Mouse (Mus musculus) heart, postnatal 25 days (tissue): ENCODE data around the gene Ppfibp1. TPM values are rescaled to one million over a fixed set of nuclear protein-coding genes. Genes with fewer than 3 reads are reported as not detected.

Source experiments
- DNase-seq: peaks from one replicate; pipeline ENCODE4 v3.0.0; 2022; ENCODE audit warnings: low spot score
- intact Hi-C: fragments of 180-260 bp; cut with DNase I; formaldehyde crosslinking; loops from one replicate; pipeline ENCODE4 v1.15.1; 2025
- total RNA-seq, 2 experiments: library from RNA; stranded (reverse); gene quantifications; 2 replicates each; pipeline ENCODE4 v1.2.3; 2021

The Ppfibp1 gene
- total RNA-seq, 2 experiments from 2014 or later, result 82.4 to 107 TPM

GRCm38 (mm10) chr6:146909725-146910489, 21.6 kb downstream of the Ppfibp1 start:
- intact Hi-C loops, result no loop called here
- no peak for DNase-seq

- intact Hi-C loops, result no loop called here
- no peak for DNase-seq
Measured at GRCm38 (mm10) chr6:146910801-146911200, 22.5 kb downstream of the Ppfibp1 start.

- intact Hi-C loops, result no loop called here
- no peak for DNase-seq
Measured at GRCm38 (mm10) chr6:146912835-146913488, 24.7 kb downstream of the Ppfibp1 start.

DNA sequence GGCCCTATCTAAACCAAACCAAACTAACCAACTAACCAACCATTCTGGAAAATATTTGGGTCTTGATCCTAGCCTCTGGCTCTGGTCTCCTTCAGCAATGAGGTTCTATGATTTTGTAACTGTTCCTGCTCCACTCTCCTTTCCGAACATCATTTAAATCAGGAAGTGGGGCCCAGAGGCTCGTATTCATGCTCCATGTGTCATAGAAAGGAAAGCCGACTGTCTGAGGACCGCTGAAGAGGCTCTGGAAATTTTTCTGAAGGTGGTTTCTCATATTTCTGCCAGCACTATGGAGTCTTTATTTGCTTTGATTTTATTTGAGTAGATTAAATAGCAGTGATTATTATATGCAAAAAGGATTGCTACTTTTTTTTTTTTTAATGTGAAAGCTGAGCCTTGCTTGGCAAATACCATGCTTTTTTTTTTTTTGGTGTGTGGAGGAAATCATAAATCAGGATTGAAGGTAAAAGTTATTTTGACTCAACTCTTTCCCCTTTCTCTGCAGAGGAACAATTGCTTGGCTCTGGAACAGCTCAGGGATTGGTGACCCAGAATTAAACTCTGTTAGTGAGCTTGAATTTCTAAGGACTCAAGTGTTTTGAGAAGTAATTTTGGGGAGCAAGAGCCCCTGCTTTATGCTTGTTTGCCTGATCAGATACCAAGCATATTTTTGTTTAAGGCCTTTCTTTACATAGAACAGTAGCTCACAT, 25.4 kb downstream of the Ppfibp1 start:
- intact Hi-C loops, result no loop called here
- no peak for DNase-seq

DNA sequence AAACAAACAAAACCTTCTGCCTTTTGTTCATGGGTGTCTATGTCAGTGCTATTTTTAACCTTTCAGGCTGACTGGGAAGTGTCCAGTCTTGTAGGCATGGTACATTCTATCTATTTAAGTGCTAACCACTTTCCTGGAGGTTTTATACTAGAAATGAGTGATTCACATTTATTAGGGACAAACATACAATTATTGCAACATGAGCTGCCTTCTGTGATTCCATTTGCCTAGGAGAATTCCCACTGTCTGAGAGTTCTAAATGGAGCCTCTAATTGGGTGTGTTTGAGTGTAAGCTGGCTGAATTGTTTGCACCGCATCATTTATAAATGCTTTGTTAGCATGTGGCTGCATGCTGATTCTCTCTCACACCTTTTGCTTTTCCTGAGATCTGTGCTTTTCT, 27.5 kb downstream of the Ppfibp1 start:
- DNase-seq, result no peak
- intact Hi-C loops, result no loop called here

DNA sequence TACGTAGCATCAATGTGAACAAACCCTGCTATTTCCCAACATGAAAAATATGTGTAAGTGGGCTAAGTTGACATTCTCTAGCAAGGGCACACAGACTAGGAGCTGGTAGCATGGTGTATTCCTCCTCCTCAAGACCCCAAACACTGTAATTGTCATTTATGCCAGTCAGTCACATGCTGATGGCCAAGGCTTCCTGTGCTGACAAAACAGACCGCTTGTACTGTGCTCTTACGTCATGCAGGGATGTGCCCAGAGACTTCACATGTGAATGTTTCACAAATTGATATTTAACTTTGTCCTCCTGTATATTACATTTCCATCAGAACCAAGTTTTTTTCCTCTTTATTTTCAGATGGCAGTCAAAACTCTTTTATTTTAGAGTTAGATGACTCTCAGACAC, 29.1 kb downstream of the Ppfibp1 start:
- no peak for DNase-seq
- intact Hi-C loops, result no loop called here

GRCm38 (mm10) chr6:146918341-146918740, 30.1 kb downstream of the Ppfibp1 start:
- no peak for DNase-seq
- intact Hi-C loops, result no loop called here

GRCm38 (mm10) chr6:146926415-146926980, 38.2 kb downstream of the Ppfibp1 start:
- DNase-seq, result no peak
- intact Hi-C loops, result no loop called here

DNA sequence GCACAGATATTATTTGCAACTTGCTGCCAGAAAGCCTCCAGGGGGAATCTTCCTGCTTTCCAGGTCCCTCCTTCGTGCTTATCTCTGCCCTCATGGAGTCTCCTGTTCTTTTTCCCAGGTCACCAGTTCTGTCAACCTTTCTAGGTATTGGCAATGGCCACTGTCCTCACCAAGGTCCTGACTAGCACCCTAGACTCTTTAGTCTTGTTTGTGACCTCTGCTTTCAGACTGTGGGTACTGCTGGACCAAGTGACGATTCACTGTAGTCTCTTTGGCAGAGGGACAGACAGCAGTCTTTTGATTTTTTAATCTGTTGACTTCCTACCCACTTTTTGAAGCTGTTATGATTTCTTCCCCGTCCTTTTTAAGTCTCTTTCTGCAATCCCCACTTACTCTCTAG, 39.8 kb downstream of the Ppfibp1 start:
- no peak for DNase-seq
- intact Hi-C loops, result no loop called here

GRCm38 (mm10) chr6:146929031-146929430, 40.7 kb downstream of the Ppfibp1 start:
- intact Hi-C loops, result no loop called here
- no peak for DNase-seq

GRCm38 (mm10) chr6:146933123-146933522, 44.8 kb downstream of the Ppfibp1 start:
- no peak for DNase-seq
- intact Hi-C loops, result loop anchor here (5.0 kb wide), 1 partner anchor 46 kb away; the partner anchor contains the start of gene Ppfibp1

DNA sequence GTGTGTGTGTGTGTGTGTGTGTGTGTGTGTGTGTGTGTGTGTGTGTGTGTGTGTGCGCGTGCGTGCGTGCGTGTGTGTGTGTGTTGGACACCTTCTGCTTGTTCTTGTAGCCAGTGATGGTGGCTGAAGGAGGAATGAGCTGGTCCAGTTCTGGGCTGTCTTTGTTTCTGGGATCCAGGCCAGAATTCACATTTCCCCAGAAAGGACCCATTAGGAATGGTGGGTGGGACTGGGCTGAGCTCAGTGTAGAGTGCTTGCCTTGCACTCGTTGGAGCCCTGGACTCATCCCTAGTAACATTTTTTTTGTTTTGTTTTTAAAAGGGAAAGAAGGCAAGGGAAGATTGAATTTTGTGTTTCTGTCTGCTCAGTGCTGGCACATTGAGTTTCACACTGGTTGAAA, 47.7 kb downstream of the Ppfibp1 start:
- intact Hi-C loops, result no loop called here
- no peak for DNase-seq

DNA sequence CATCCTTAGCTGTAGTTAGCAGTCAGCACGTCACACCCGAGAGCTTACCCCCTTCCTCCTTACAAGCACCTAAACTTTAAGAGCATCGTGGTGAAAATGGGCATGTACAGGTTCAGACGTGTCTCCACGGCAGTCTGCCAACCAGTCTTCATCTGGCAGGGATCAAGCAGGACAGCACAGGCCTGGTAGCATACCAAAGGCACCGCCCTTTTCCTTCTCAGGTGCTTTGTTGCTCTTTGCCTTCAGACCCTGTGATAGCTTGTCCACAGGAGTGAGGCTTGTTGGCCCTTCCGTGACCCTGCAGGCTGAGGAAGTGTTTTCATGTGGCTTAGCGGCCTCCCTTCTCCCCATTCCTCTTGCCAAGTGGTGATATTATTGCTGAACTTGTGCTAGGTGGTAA, 50.7 kb downstream of the Ppfibp1 start:
- no peak for DNase-seq
- intact Hi-C loops, result no loop called here

GRCm38 (mm10) chr6:146941505-146942275, 53.4 kb downstream of the Ppfibp1 start:
- intact Hi-C loops, result no loop called here
- no peak for DNase-seq

DNA sequence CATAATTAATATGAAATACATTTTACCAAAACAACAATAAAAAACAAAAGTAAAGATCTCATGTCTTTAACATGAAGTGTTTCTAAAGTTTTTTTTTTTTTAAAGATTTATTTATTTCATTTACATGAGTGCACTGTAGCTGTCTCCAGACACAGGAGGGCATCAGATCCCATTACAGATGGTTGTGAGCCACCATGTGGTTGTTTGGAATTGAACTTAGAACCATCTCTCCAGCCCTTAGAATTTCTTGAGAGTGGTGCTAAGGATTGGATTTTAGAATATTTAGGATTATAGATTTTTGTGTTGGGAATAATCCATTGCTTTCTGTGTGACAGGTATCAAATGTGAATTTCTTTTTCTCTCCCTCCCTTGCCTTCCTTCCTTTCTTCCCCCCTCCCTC, 55.7 kb downstream of the Ppfibp1 start:
- intact Hi-C loops, result no loop called here
- no peak for DNase-seq

DNA sequence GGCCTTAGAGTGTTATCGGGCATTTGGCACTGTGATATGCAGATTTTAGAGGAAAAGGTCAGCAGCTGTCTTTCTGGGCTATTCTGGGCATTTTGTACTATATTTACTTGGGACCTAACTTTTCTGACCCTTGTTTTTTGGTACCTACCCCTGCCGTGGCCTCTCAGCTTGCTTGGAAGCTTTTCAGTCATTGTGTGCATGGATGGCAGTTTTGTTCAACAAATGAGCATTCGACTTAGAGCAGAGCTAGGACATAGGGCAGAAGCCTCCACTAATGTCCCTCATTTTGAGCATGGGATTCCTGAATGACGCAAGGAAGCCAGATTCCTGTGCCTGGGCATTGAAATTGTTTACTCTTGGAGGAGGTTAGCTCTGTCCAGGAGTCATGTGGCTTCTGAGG, 56.5 kb downstream of the Ppfibp1 start:
- intact Hi-C loops, result no loop called here
- no peak for DNase-seq

GRCm38 (mm10) chr6:146946327-146947029, 58.2 kb downstream of the Ppfibp1 start:
- intact Hi-C loops, result no loop called here
- DNase-seq, result no peak

- intact Hi-C loops, result no loop called here
- DNase-seq, result no peak
Measured at GRCm38 (mm10) chr6:146947186-146947585, 58.9 kb downstream of the Ppfibp1 start.

GRCm38 (mm10) chr6:146949682-146950453, 61.6 kb downstream of the Ppfibp1 start:
- intact Hi-C loops, result no loop called here
- no peak for DNase-seq
